Mouse (Mus musculus): ENCODE measurements around the gene Kansl2. TPM values are rescaled to one million over a fixed set of nuclear protein-coding genes. Genes with fewer than 3 reads are reported as not detected.

Kansl2 gene
- polyA plus RNA-seq, 1 experiment from 2014 or later, result 69.6 TPM

DNA sequence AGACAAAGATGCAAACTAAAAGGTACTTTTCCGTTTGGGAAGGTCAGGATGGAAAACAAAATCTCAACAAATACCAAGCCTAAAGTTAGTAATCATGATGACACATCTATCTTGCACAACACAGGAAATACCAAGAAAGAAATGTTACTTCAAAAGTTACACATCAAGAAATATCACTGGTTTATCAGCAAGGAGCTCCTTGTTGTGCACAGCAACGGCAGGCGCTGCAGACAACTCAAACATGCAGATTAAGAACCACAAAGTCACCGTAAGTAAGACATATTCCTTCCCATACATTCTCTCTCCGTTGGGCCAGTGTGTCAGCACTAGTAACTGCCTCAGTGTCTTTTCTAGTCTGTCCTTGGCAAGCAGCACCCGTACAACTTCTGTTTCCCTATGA, 7.0 kb upstream of the Kansl2 start:
- Histone ChIP-seq H3K9me3 (ENCODE audit: control insufficient read depth, low read length) (no peaks in the 10 kb centered on the region), H3K36me3 (ENCODE audit: control insufficient read depth, insufficient read depth, low read length) (peaks cover 24% of the 10 kb centered on the region), H3K27ac (ENCODE audit: low read length) (no peak overlapping the region), H3K4me3 (ENCODE audit: low read length) (no peak overlapping the region), H3K4me2 (ENCODE audit: low read depth, low read length) (no peak overlapping the region), H3K4me1 (ENCODE audit: control insufficient read depth, insufficient read depth, low read length) (0 out of 2 replicates have a peak, but pooled peaks cover 3% of the 10 kb centered on the region), H3K27me3 (replicated peaks; ENCODE audit: control insufficient read depth, insufficient read depth, low read length) (no peaks in the 10 kb centered on the region), H3K9ac (ENCODE audit: low read depth, low read length) (no peak overlapping the region)
- 84% methylated on average over 6 of the region's 6 CpGs for WGBS
- no peak for ATAC-seq

DNA sequence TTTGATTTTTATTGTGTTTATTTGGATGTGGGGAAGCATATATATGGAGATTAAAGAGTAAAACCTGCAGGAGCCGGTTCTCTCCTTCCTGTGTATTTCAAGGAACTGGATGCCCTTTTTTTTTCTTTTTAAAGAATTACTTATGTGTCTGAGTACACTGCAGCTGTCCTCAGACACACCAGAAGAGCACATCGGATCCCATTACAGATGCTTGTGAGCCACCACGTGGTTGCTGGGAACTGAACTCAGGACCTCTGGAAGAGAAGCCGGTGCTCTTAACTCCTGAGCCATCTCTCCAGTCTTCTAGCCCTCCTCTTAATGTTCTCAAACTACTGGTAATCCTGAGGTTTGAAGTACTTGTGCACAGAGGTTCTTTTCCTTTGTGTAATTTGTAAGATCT, 3.9 kb upstream of the Kansl2 start:
- no peak overlapping the region for H3K27ac ChIP-seq (ENCODE audit: low read length)
- no peak for ATAC-seq
- peaks cover 8% of the 10 kb centered on the region for H3K36me3 ChIP-seq (ENCODE audit: control insufficient read depth, insufficient read depth, low read length)
- H3K27me3 ChIP-seq (replicated peaks; ENCODE audit: control insufficient read depth, insufficient read depth, low read length), result no peaks in the 10 kb centered on the region
- 0 out of 2 replicates have a peak, but pooled peaks cover 3% of the 10 kb centered on the region for H3K4me1 ChIP-seq (ENCODE audit: control insufficient read depth, insufficient read depth, low read length)
- no peak overlapping the region for H3K4me3 ChIP-seq (ENCODE audit: low read length)
- H3K9me3 ChIP-seq (ENCODE audit: control insufficient read depth, low read length), result no peaks in the 10 kb centered on the region
- WGBS, result 63% methylated on average over 4 of the region's 4 CpGs
- no peak overlapping the region for H3K9ac ChIP-seq (ENCODE audit: low read depth, low read length)
- no peak overlapping the region for H3K4me2 ChIP-seq (ENCODE audit: low read depth, low read length)

DNA sequence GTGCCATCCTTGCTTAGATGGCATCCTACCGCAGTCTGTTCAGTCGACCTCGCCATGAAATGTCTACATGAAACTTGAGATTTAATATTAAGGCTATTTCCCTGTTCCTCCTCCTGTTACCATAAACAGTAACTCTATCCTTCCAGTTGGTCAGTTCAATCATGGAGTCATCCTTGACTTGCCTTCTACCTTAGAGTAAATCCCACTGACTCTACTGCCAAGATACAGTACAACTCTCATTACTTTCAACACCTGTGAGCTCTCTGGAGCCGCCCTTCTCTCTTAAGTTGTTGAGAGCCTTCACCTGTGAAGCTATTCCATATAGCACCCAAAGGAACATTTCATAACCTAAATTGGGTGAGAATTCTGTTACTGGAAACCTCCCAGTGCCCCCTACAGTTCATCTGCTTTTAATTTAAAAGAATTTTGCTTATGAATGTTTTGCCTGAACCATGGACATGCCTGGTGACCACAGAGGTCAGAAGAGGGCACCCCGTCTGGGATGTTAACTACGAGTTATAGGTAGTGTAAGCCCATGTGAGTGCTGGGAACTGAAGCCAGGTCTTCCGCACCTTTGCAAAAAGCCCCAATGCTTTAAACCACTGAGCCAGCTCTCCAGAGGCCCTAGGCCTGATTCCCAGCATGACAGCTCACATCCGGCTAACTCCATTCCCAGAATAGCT, 2.9 kb upstream of the Kansl2 start:
- no peak overlapping the region for H3K9ac ChIP-seq (ENCODE audit: low read depth, low read length)
- H3K4me3 ChIP-seq (ENCODE audit: low read length), result no peak overlapping the region
- no peaks in the 10 kb centered on the region for H3K27me3 ChIP-seq (replicated peaks; ENCODE audit: control insufficient read depth, insufficient read depth, low read length)
- H3K9me3 ChIP-seq (ENCODE audit: control insufficient read depth, low read length), result no peaks in the 10 kb centered on the region
- no peak overlapping the region for H3K4me2 ChIP-seq (ENCODE audit: low read depth, low read length)
- H3K27ac ChIP-seq (ENCODE audit: low read length), result no peak overlapping the region
- ATAC-seq, result no peak
- peaks cover 10% of the 10 kb centered on the region; the same call in 1 of the 2 replicates for H3K4me1 ChIP-seq (ENCODE audit: control insufficient read depth, insufficient read depth, low read length)
- WGBS, result 86% methylated on average over 8 of the region's 8 CpGs
- peaks cover 8% of the 10 kb centered on the region for H3K36me3 ChIP-seq (ENCODE audit: control insufficient read depth, insufficient read depth, low read length)

DNA sequence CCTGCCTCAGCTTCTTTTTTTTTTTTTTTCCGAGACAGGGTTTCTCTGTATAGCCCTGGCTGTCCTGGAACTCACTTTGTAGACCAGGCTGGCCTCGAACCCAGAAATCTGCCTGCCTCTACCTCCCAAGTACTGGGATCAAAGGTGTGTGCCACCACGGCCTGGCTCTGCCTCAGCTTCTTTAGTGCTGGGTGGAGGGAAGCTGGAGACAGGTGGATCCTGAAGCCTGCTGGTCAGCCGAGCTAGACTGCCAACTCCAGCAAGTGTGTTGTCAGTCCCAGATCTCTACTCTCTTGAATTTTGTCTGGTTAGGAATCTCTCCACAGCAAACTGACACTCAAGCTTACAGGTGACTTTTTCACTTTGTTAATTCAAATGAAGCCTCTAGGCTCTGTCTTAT, 1.9 kb upstream of the Kansl2 start:
- no peak overlapping the region for H3K4me2 ChIP-seq (ENCODE audit: low read depth, low read length)
- H3K9ac ChIP-seq (ENCODE audit: low read depth, low read length), result no peak overlapping the region
- H3K36me3 ChIP-seq (ENCODE audit: control insufficient read depth, insufficient read depth, low read length), result peaks cover 8% of the 10 kb centered on the region
- ATAC-seq, result no peak
- H3K27me3 ChIP-seq (replicated peaks; ENCODE audit: control insufficient read depth, insufficient read depth, low read length), result no peaks in the 10 kb centered on the region
- no peak overlapping the region for H3K4me3 ChIP-seq (ENCODE audit: low read length)
- H3K9me3 ChIP-seq (ENCODE audit: control insufficient read depth, low read length), result no peaks in the 10 kb centered on the region
- H3K4me1 ChIP-seq (ENCODE audit: control insufficient read depth, insufficient read depth, low read length), result peaks cover 7% of the 10 kb centered on the region; the same call in 1 of the 2 replicates
- no peak overlapping the region for H3K27ac ChIP-seq (ENCODE audit: low read length)
- WGBS, result 82% methylated on average over 4 of the region's 4 CpGs

DNA sequence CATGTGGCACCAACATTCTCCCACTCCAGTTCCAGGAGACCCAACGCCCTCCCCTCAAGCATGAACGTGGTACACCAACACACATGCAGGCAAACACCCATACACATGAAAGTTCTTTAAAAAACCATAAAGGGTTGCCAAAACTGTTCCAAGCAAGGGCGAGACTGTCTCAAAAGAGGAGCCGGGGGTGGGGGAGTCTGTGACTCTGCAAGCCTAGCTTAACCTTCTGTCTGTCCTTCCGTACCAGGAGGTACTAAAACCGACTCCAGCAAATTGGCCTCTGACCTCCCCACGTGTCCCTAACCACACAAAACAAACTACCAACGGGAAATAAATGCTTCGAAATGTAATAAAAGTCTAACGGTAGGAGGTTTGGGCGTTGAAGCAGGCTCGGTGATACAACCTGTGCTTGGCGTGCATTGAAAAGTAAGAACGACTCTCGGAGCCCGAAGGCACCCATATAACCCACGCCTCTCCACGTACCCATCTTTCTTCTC, 981 bp downstream of the Kansl2 start:
- peak overlapping the region; percentile 86 for H3K4me2 ChIP-seq (ENCODE audit: low read depth, low read length)
- no peaks in the 10 kb centered on the region for H3K9me3 ChIP-seq (ENCODE audit: control insufficient read depth, low read length)
- WGBS, result 0% methylated on average over 18 of the region's 18 CpGs
- peaks cover 7% of the 10 kb centered on the region for H3K36me3 ChIP-seq (ENCODE audit: control insufficient read depth, insufficient read depth, low read length)
- H3K4me3 ChIP-seq (ENCODE audit: low read length), result peak overlapping the region; percentile 88
- H3K27me3 ChIP-seq (replicated peaks; ENCODE audit: control insufficient read depth, insufficient read depth, low read length), result no peaks in the 10 kb centered on the region
- ATAC-seq, result no peak
- peaks cover 7% of the 10 kb centered on the region; the same call in 1 of the 2 replicates for H3K4me1 ChIP-seq (ENCODE audit: control insufficient read depth, insufficient read depth, low read length)
- H3K27ac ChIP-seq (ENCODE audit: low read length), result no peak overlapping the region; the same call in 1 of the 2 replicates
- peak overlapping the region; percentile 94 for H3K9ac ChIP-seq (ENCODE audit: low read depth, low read length)

DNA sequence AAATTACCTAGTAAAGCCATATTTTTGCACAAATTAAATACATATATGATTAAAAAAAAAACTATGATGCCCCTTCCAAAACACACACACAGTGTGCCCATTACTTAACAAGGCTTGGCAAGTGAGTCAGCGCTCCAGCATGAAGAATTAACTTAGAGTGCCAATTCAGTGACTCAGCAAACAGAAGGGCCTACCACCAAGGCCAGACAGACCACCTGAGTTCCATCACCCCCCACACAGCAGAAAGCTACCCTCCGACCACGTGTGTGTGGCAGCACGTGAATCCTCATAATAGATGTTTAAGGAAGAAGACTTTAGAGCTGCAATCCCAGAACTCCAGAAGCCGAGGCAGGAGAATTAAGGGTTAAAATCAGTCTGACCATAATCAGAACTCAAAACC, 1.8 kb downstream of the Kansl2 start:
- Histone ChIP-seq H3K9ac (ENCODE audit: low read depth, low read length) (peak overlapping the region; percentile 94; the same call in 1 of the 2 replicates), H3K27me3 (replicated peaks; ENCODE audit: control insufficient read depth, insufficient read depth, low read length) (no peaks in the 10 kb centered on the region), H3K4me2 (ENCODE audit: low read depth, low read length) (peak overlapping the region; percentile 86), H3K9me3 (ENCODE audit: control insufficient read depth, low read length) (no peaks in the 10 kb centered on the region), H3K27ac (ENCODE audit: low read length) (no peak overlapping the region), H3K36me3 (ENCODE audit: control insufficient read depth, insufficient read depth, low read length) (peaks cover 8% of the 10 kb centered on the region), H3K4me3 (ENCODE audit: low read length) (peak overlapping the region; percentile 88), H3K4me1 (ENCODE audit: control insufficient read depth, insufficient read depth, low read length) (peaks cover 7% of the 10 kb centered on the region; the same call in 1 of the 2 replicates)
- WGBS, result 21% methylated on average over 5 of the region's 5 CpGs
- ATAC-seq, result no peak

DNA sequence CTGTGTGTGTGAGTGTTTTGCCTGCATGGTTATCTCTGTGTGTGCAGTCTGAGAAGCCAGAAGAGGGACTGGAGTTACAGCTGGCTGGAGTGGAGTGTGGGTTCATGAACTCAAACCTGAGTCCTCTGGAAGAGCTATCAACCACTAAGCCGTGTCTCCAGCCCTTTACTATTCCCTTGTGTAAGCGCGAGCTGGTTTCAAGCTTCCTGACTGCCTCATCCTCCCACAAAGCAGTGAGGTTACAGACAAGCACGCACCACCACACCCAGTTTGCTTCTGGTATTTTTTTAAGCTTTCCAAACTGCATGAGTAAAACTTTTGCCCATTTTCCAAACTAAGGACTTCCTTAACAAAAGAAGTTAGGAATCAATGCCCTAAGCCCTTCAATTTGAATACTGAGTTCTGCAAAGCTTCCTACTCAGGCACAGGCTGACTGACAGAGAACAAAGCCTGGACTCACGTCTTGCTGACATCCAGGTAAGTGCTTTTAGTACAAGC, 5.9 kb downstream of the Kansl2 start:
- Histone ChIP-seq H3K4me3 (ENCODE audit: low read length) (no peak overlapping the region), H3K36me3 (ENCODE audit: control insufficient read depth, insufficient read depth, low read length) (peaks cover 24% of the 10 kb centered on the region), H3K4me1 (ENCODE audit: control insufficient read depth, insufficient read depth, low read length) (peaks cover 7% of the 10 kb centered on the region; the same call in 1 of the 2 replicates), H3K9me3 (ENCODE audit: control insufficient read depth, low read length) (no peaks in the 10 kb centered on the region), H3K9ac (ENCODE audit: low read depth, low read length) (no peak overlapping the region), H3K27ac (ENCODE audit: low read length) (no peak overlapping the region), H3K4me2 (ENCODE audit: low read depth, low read length) (no peak overlapping the region), H3K27me3 (replicated peaks; ENCODE audit: control insufficient read depth, insufficient read depth, low read length) (no peaks in the 10 kb centered on the region)
- 88% methylated on average over 5 of the region's 5 CpGs for WGBS
- ATAC-seq, result no peak

DNA sequence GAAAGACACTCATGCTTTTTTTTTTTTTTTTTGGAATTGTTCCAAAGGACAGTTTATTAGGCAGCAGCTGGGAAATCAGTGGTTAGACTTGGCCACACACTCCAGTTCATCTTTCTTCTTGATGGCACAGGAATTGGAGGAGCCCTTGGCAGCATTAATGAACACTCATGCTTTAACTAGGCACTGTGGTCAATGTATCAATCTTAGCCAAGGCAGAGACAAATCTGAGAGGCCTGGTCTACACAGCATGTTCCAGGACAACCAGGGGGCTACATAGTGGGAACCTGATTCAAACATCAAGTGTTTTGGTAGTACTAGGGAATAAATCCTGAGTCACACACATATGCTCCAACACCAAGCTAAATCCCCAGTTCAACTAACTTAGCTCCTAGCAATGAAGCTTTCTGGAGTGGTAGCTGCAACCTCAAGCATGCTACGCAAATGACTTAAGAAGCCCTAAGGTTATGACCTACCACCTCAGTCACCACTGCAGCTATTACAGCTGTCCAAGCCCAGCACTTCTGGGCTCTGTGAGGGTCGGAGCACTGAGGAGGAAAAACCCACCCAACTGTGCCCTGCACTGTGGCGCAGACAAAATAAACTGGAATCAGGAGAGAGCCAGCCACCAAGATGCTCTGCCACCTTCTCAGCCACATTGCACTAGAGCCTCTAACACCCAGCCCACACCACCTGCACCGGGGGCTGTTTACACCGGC, 6.8 kb downstream of the Kansl2 start:
- H3K4me2 ChIP-seq (ENCODE audit: low read depth, low read length), result no peak overlapping the region

DNA sequence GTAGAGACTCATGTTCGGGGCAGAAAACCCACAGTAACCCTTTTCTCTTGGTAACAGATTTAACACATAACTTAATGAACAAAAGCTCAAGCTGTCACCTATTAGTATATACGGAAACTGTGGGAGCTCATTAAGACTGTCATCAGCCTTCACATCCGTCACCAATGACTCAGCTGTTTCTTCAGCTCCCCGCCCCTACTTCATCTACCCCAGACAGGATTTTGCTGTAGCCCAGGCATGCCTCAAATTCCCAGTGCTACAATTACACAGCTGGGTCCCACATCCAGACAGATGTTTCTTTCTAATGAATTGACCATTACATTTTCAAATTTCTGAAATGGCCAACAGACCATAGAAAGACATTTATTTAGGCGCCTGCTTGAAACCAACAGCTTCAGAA, 8.0 kb downstream of the Kansl2 start:
- Histone ChIP-seq H3K9me3 (ENCODE audit: control insufficient read depth, low read length) (no peaks in the 10 kb centered on the region), H3K4me1 (ENCODE audit: control insufficient read depth, insufficient read depth, low read length) (no peaks in the 10 kb centered on the region), H3K36me3 (ENCODE audit: control insufficient read depth, insufficient read depth, low read length) (peaks cover 31% of the 10 kb centered on the region), H3K27ac (ENCODE audit: low read length) (no peak overlapping the region), H3K9ac (ENCODE audit: low read depth, low read length) (no peak overlapping the region), H3K4me2 (ENCODE audit: low read depth, low read length) (no peak overlapping the region), H3K4me3 (ENCODE audit: low read length) (no peak overlapping the region), H3K27me3 (replicated peaks; ENCODE audit: control insufficient read depth, insufficient read depth, low read length) (no peaks in the 10 kb centered on the region)
- 79% methylated on average over 5 of the region's 5 CpGs for WGBS
- no peak for ATAC-seq

More for the DNA sequence above, 6.8 kb downstream of the Kansl2 start:
- ATAC-seq, result no peak
- H3K27ac ChIP-seq (ENCODE audit: low read length), result no peak overlapping the region
- H3K36me3 ChIP-seq (ENCODE audit: control insufficient read depth, insufficient read depth, low read length), result peaks cover 30% of the 10 kb centered on the region
- peaks cover under 1% of the 10 kb centered on the region; the same call in 1 of the 2 replicates for H3K4me1 ChIP-seq (ENCODE audit: control insufficient read depth, insufficient read depth, low read length)
- no peak overlapping the region for H3K9ac ChIP-seq (ENCODE audit: low read depth, low read length)
- no peak overlapping the region for H3K4me3 ChIP-seq (ENCODE audit: low read length)
- H3K9me3 ChIP-seq (ENCODE audit: control insufficient read depth, low read length), result no peaks in the 10 kb centered on the region
- WGBS, result 94% methylated on average over 5 of the region's 5 CpGs
- H3K27me3 ChIP-seq (replicated peaks; ENCODE audit: control insufficient read depth, insufficient read depth, low read length), result no peaks in the 10 kb centered on the region

Measured in intestine, embryonic 16.5 days (tissue).